Mouse (Mus musculus): Measurements from ENCODE around the gene Pomc.

DNA sequence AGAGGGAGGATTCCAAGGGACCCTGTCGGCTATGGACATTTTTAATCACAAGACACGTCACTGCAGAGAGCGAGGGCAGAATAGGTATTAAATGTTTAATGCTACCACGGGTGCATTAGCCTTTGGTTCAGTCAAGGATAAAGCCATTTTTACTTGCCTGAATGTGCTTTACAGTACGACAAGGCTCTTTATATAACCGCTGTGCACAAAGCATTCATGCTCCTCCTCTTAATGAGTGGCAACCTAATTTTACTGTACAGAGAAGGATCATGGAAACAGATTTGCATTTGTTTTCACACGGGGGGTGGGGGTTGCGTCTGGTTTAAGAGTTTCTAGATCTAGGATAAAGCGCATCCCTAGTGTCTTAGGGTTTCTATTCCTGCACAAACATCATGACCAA is 42.0 kb downstream of the Pomc start:
- TF ChIP-seq SIN3A (IDR thresholded peaks at IDR 0.05; ENCODE audit: low read length) (no peak), EP300 (IDR thresholded peaks at IDR 0.05; ENCODE audit: low read length) (no peak), CTCF (conservative IDR thresholded peaks at IDR 0.05 in 1 of 2, IDR thresholded peaks at IDR 0.05 in 1 of 2; ENCODE audit: low read depth in 2 of 2, low read length in 2 of 2) (no peak), USF1 (IDR thresholded peaks at IDR 0.05; ENCODE audit: low read depth, low read length) (no peak), ELF1 (IDR thresholded peaks at IDR 0.05; ENCODE audit: low read depth, low read length) (no peak), UBTF (IDR thresholded peaks at IDR 0.05; ENCODE audit: low read depth, low read length) (no peak), POLR2A (IDR thresholded peaks at IDR 0.05; ENCODE audit: low read depth, low read length) (no peak)
